Mouse (Mus musculus): ENCODE measurements around the gene Dnaaf5.

DNA sequence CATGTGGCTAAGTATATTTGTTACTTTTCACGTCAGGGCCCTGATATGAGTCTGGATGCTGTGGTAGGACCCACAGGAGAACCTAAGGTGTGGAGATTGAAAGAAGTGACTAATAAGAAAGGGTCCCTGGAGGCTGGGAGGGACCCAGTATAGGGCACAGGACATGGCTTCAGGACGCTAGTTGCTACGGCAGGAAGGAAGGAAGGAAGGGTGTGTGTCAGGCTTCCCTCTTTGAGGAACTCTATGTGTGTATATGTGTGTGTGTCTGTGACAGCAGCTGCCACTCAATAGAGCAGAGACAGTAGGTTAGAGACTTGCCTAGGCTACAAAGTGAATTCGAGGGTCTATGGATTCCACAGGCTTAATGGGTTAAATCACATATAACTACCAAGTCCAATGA lies 70.6 kb downstream of the Dnaaf5 start:
- TF ChIP-seq CTCF (IDR thresholded peaks at IDR 0.05; ENCODE audit: borderline replicate concordance, extremely low read depth, insufficient read depth, insufficient read length), result no peak
- TF ChIP-seq POLR2A (IDR thresholded peaks at IDR 0.05; ENCODE audit: borderline replicate concordance, extremely low read depth, insufficient read depth, insufficient read length, poor library complexity, severe bottlenecking), result no peak
